Mouse (Mus musculus) liver, embryonic 15.5 days (tissue): ENCODE data around the gene Cd34. TPM values are rescaled to one million over a fixed set of nuclear protein-coding genes. Genes with fewer than 3 reads are reported as not detected.

Source experiments
- ATAC-seq: fragments of 200-750 bp; cut with Nextera tagmentation; 2 replicates; pipeline ENCODE4 v1.8.0; 2017; ENCODE audit warnings: moderate number of reproducible peaks, mild to moderate bottlenecking, moderate library complexity; ENCODE audit not compliant: insufficient read depth
- H3K27ac ChIP-seq: fragments of 300-500 bp; sonication (generic); replicated peaks from 2 replicates; pipeline ENCODE4 v1.5.1; 2015; ENCODE audit warnings: mild to moderate bottlenecking, inconsistent platforms
- H3K27me3 ChIP-seq: fragments of 300-500 bp; sonication (generic); 2 replicates; pipeline ENCODE4 v1.6.1; 2015; ENCODE audit warnings: mild to moderate bottlenecking, inconsistent platforms
- H3K36me3 ChIP-seq: fragments of 300-500 bp; sonication (generic); replicated peaks from 2 replicates; pipeline ENCODE4 v1.6.1; 2015; ENCODE audit warnings: moderate library complexity, mild to moderate bottlenecking, inconsistent platforms
- H3K4me1 ChIP-seq: fragments of 300-500 bp; sonication (generic); replicated peaks from 2 replicates; pipeline ENCODE4 v1.6.1; 2015; ENCODE audit warnings: inconsistent platforms
- H3K4me2 ChIP-seq: fragments of 300-500 bp; sonication (generic); 2 replicates; pipeline ENCODE4 v1.6.1; 2015; ENCODE audit warnings: moderate library complexity, mild to moderate bottlenecking, inconsistent platforms
- H3K4me3 ChIP-seq: fragments of 300-500 bp; sonication (generic); replicated peaks from 2 replicates; pipeline ENCODE4 v1.5.1; 2015; ENCODE audit warnings: mild to moderate bottlenecking, inconsistent platforms
- H3K9ac ChIP-seq: fragments of 300-500 bp; sonication (generic); 2 replicates; pipeline ENCODE4 v1.6.1; 2015; ENCODE audit warnings: moderate library complexity, mild to moderate bottlenecking, inconsistent platforms
- H3K9me3 ChIP-seq: fragments of 300-500 bp; sonication (generic); replicated peaks from 2 replicates; pipeline ENCODE4 v1.6.1; 2016; ENCODE audit warnings: inconsistent platforms
- WGBS: fragments of 180-500 bp; shearing (Covaris S2); methylation state at CpG from one replicate; pipeline ENCODE4 v1.1.7; 2015; ENCODE audit warnings: mixed read lengths; ENCODE audit not compliant: insufficient replicate concordance; 5-methylcytosine and 5-hydroxymethylcytosine counted together
- polyA plus RNA-seq: library from polyadenylated mRNA; unstranded; fragments of >200 nt; fragmentation: Nextera tagmentation; extraction: Ambion mirVana; gene quantifications from 2 replicates; pipeline ENCODE4 v1.2.1, GENCODE M21; 2015

Gene Cd34
- polyA plus RNA-seq, 1 experiment from 2014 or later, result 10.4 TPM

DNA sequence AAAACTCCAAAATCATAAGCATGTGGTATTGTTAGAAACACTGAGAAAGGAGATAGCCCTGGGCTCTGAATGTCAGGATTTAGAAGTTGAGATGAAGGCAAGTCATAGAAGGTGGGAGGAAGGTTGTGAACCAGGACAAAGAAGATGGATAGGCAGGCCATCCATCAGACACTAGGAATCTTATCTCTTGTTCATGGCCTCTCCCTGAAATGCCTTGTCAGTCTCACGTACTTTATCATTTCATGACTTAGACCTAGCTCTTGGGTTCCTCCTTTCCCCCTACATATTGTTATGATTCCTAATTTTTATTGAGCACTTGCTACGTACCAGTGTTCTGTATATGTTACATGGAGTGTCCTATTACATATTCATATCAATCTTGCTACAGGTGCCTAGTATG is 53.0 kb downstream of the Cd34 start:
- Histone ChIP-seq H3K4me1 (0 out of 2 replicates have a peak, but pooled peaks cover 16% of the 10 kb centered on the region), H3K36me3 (no peaks in the 10 kb centered on the region), H3K9ac (no peak overlapping the region), H3K4me2 (no peak overlapping the region), H3K27ac (no peak overlapping the region), H3K4me3 (no peak overlapping the region), H3K9me3 (no peaks in the 10 kb centered on the region), H3K27me3 (no peaks in the 10 kb centered on the region)
- 40% methylated on average over 2 of the region's 2 CpGs for WGBS
- no peak for ATAC-seq

- Histone ChIP-seq H3K9me3 (no peaks in the 10 kb centered on the region), H3K9ac (no peak overlapping the region), H3K4me3 (no peak overlapping the region), H3K4me1 (0 out of 2 replicates have a peak, but pooled peaks cover 16% of the 10 kb centered on the region), H3K36me3 (no peaks in the 10 kb centered on the region), H3K4me2 (no peak overlapping the region), H3K27ac (no peak overlapping the region), H3K27me3 (no peaks in the 10 kb centered on the region)
- ATAC-seq, result no peak
- WGBS, result 53% methylated on average over 5 of the region's 5 CpGs
These were observed 54.1 kb downstream of the Cd34 start for GRCm38 (mm10) chr1:194992589-194993317.

- 0 out of 2 replicates have a peak, but pooled peaks cover 16% of the 10 kb centered on the region for H3K4me1 ChIP-seq
- no peak for ATAC-seq
- H3K27ac ChIP-seq, result no peak overlapping the region
- no peak overlapping the region for H3K9ac ChIP-seq
- H3K27me3 ChIP-seq, result no peaks in the 10 kb centered on the region
- no peak overlapping the region for H3K4me2 ChIP-seq
- H3K4me3 ChIP-seq, result no peak overlapping the region
- no peaks in the 10 kb centered on the region for H3K9me3 ChIP-seq
- H3K36me3 ChIP-seq, result no peaks in the 10 kb centered on the region
- 17% methylated on average over 1 of the region's 1 CpGs for WGBS
These were observed 54.9 kb downstream of the Cd34 start for GRCm38 (mm10) chr1:194993409-194993988.

DNA sequence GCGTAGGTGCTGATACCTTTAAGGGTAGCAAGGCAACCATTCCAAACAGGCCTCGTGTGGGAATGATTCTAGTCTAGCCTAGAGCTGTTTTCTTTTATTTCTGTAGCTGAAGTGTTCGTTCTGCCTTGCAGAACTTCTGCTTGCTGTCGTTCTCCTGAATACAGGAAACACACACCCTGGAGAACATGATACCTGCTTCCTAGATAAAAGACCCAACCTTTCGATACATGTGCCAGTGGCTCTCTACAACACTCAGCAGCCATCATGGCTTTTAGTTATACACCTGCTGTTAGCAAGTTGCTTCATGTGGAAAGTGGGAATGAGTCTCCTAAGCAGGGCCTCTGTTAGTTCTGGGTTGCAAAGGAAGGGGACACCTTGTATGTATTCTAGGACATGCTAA is 55.6 kb downstream of the Cd34 start:
- WGBS, result 45% methylated on average over 5 of the region's 5 CpGs
- Histone ChIP-seq H3K27ac (no peak overlapping the region), H3K27me3 (no peaks in the 10 kb centered on the region), H3K4me1 (0 out of 2 replicates have a peak, but pooled peaks cover 16% of the 10 kb centered on the region), H3K9me3 (no peaks in the 10 kb centered on the region), H3K4me2 (no peak overlapping the region), H3K9ac (no peak overlapping the region), H3K36me3 (no peaks in the 10 kb centered on the region), H3K4me3 (no peak overlapping the region)
- no peak for ATAC-seq

- no peak overlapping the region for H3K9ac ChIP-seq
- peak; percentile 61; the same call in 1 of the 2 replicates for ATAC-seq
- no peaks in the 10 kb centered on the region for H3K9me3 ChIP-seq
- no peak overlapping the region for H3K4me2 ChIP-seq
- no peak overlapping the region for H3K4me3 ChIP-seq
- H3K27ac ChIP-seq, result no peak overlapping the region
- H3K4me1 ChIP-seq, result 0 out of 2 replicates have a peak, but pooled peaks cover 16% of the 10 kb centered on the region
- H3K27me3 ChIP-seq, result no peaks in the 10 kb centered on the region
- WGBS, result 52% methylated on average over 2 of the region's 2 CpGs
- no peaks in the 10 kb centered on the region for H3K36me3 ChIP-seq
These were observed 56.6 kb downstream of the Cd34 start for GRCm38 (mm10) chr1:194995196-194995595.

DNA sequence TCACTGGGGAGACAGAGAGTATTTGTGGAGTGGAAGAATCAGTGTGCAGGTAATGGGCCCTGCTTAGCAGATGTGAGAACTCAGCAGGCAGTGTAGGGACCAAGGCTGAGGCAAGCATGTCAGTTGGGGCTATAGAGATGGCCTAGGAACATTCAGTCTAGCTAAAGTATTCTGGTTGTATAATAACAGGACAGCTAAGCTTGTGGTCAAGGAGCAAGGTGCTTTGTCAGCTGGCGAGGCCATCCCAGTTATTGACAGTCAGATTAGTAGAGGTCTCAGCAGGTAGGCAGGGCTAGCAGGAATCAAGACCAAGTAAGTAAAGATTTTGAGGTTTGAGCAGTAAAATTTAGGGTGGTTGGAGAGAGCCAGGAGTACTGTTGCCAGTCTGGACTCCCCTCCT is 59.8 kb downstream of the Cd34 start:
- H3K36me3 ChIP-seq, result no peaks in the 10 kb centered on the region

GRCm38 (mm10) chr1:195003328-195003727 is 64.7 kb downstream of the Cd34 start:
- no peak overlapping the region for H3K9ac ChIP-seq
- no peaks in the 10 kb centered on the region for H3K36me3 ChIP-seq
- H3K27me3 ChIP-seq, result no peaks in the 10 kb centered on the region
- H3K27ac ChIP-seq, result no peak overlapping the region
- no peaks in the 10 kb centered on the region for H3K4me1 ChIP-seq
- no peak overlapping the region for H3K4me3 ChIP-seq
- no peaks in the 10 kb centered on the region for H3K9me3 ChIP-seq
- no peak for ATAC-seq
- 68% methylated on average over 4 of the region's 4 CpGs for WGBS
- H3K4me2 ChIP-seq, result no peak overlapping the region

More for the DNA sequence above, 59.8 kb downstream of the Cd34 start:
- Histone ChIP-seq H3K9me3 (no peaks in the 10 kb centered on the region), H3K27ac (no peak overlapping the region), H3K4me3 (no peak overlapping the region), H3K4me1 (0 out of 2 replicates have a peak, but pooled peaks cover 3% of the 10 kb centered on the region), H3K27me3 (no peaks in the 10 kb centered on the region), H3K9ac (no peak overlapping the region), H3K4me2 (no peak overlapping the region)
- 72% methylated on average over 1 of the region's 1 CpGs for WGBS
- no peak for ATAC-seq

GRCm38 (mm10) chr1:195004194-195004593 is 65.6 kb downstream of the Cd34 start:
- Histone ChIP-seq H3K4me3 (no peak overlapping the region), H3K4me1 (no peaks in the 10 kb centered on the region), H3K4me2 (no peak overlapping the region), H3K36me3 (no peaks in the 10 kb centered on the region), H3K9ac (no peak overlapping the region), H3K27me3 (no peaks in the 10 kb centered on the region), H3K27ac (no peak overlapping the region), H3K9me3 (no peaks in the 10 kb centered on the region)
- 20% methylated on average over 1 of the region's 1 CpGs for WGBS
- no peak for ATAC-seq

DNA sequence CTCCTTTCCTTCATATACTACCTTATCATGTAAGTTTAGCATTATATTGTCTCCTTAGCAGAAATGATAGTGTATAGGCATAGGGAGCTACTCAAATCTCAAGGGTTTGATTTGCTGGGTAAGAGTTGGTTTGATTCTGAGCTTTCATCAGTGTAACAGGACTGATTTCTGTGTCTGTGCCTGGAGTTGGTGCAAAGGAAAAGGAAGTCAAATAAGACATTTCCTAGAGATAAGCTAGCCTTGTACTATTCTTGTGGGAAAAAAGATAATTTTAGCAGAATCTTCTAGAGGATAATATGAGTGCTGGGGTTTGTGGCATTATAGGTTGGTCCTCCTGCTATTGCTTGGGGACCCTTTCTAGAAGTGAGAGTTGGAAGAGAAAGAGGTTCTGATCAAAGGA is 67.6 kb downstream of the Cd34 start:
- H3K27me3 ChIP-seq, result no peaks in the 10 kb centered on the region
- no peaks in the 10 kb centered on the region for H3K9me3 ChIP-seq
- no peak for ATAC-seq
- H3K36me3 ChIP-seq, result no peaks in the 10 kb centered on the region
- H3K4me1 ChIP-seq, result no peaks in the 10 kb centered on the region
- no peak overlapping the region for H3K4me3 ChIP-seq
- H3K4me2 ChIP-seq, result no peak overlapping the region
- no peak overlapping the region for H3K27ac ChIP-seq
- no peak overlapping the region for H3K9ac ChIP-seq
